Mouse (Mus musculus) CH12.LX (cell line): ENCODE measurements around the gene Rwdd4a. TPM values are rescaled to one million over a fixed set of nuclear protein-coding genes. Genes with fewer than 3 reads are reported as not detected.

Source experiments
- DNase-seq: peaks from one replicate; pipeline ENCODE4 v3.0.0-alpha.2; 2013; ENCODE audit errors: extremely low read depth
- H3K27ac ChIP-seq: 2 replicates; pipeline ENCODE4 v1.5.1; 2012; ENCODE audit warnings: low read depth, mild to moderate bottlenecking, control low read depth, moderate library complexity; ENCODE audit not compliant: insufficient read depth
- H3K27me3 ChIP-seq: replicated peaks from 2 replicates; pipeline ENCODE3; 2012; ENCODE audit warnings: inconsistent platforms
- H3K36me3 ChIP-seq, 2 experiments: replicated peaks in 1 of 2; 2 replicates each; pipeline versions ENCODE3 to v1.6.1; 2012; ENCODE audit warnings: inconsistent platforms in 1 of 2, low read length in 1 of 2, mild to moderate bottlenecking in 1 of 2, mixed read lengths in 1 of 2, moderate library complexity in 1 of 2; ENCODE audit not compliant: control insufficient read depth in 1 of 2, insufficient read depth in 1 of 2
- H3K4me1 ChIP-seq, 2 experiments: 2 replicates each; pipeline ENCODE4 v1.6.1; 2012; ENCODE audit warnings: inconsistent platforms in 1 of 2, moderate library complexity in 1 of 2; ENCODE audit not compliant: insufficient read depth in 2 of 2, control insufficient read depth in 1 of 2
- H3K4me2 ChIP-seq: 2 replicates; pipeline ENCODE4 v1.6.1; 2012; ENCODE audit warnings: low read depth, mild to moderate bottlenecking, control low read depth; ENCODE audit not compliant: poor library complexity, insufficient read depth, severe bottlenecking
- H3K4me3 ChIP-seq, 3 experiments: fragments of 150-350 bp in 1 of 3; sonication (generic) in 1 of 3; replicated peaks in 1 of 3; 2 replicates each; pipeline versions ENCODE3 to v1.5.1; 2011 to 2012; ENCODE audit warnings: low read depth in 2 of 3, low read length in 2 of 3, mild to moderate bottlenecking in 2 of 3, moderate library complexity in 2 of 3, control low read depth in 1 of 3, improper control_type of control experiment in 1 of 3, inconsistent platforms in 1 of 3, mixed read lengths in 1 of 3; ENCODE audit not compliant: poor library complexity in 1 of 3
- H3K79me2 ChIP-seq: replicated peaks from 2 replicates; pipeline ENCODE4 v1.6.1; 2012; ENCODE audit warnings: mild to moderate bottlenecking, moderate library complexity; ENCODE audit not compliant: control insufficient read depth, poor library complexity, insufficient read depth, severe bottlenecking; ENCODE audit errors: extremely low read depth
- H3K9ac ChIP-seq: 2 replicates; pipeline ENCODE4 v1.6.1; 2012; ENCODE audit warnings: low read depth, mild to moderate bottlenecking, control low read depth, moderate library complexity; ENCODE audit not compliant: insufficient read depth
- H3K9me3 ChIP-seq: replicated peaks from 2 replicates; pipeline ENCODE3; 2012; ENCODE audit warnings: low read length, inconsistent platforms, mixed read lengths
- CTCF ChIP-seq, 2 experiments: IDR thresholded peaks in 1 of 2; conservative IDR thresholded peaks in 1 of 2; 2 replicates each; pipeline ENCODE4 v1.5.1; 2011 to 2012; ENCODE audit warnings: low read depth in 2 of 2, low read length in 2 of 2, improper control_type of control experiment in 1 of 2, inconsistent platforms in 1 of 2, mild to moderate bottlenecking in 1 of 2, moderate library complexity in 1 of 2
- E2F4 ChIP-seq: IDR thresholded peaks from 2 replicates; pipeline ENCODE4 v1.6.1; 2011; ENCODE audit warnings: low read depth, low read length, improper control_type of control experiment; ENCODE audit not compliant: insufficient replicate concordance
- ELF1 ChIP-seq: IDR thresholded peaks from 2 replicates; pipeline ENCODE4 v1.6.1; 2014; ENCODE audit warnings: low read depth, mild to moderate bottlenecking, inconsistent platforms, low read length, improper control_type of control experiment
- HCFC1 ChIP-seq: IDR thresholded peaks from 2 replicates; pipeline ENCODE4 v1.6.1; 2012; ENCODE audit warnings: low read depth, mild to moderate bottlenecking, inconsistent platforms, low read length, improper control_type of control experiment
- IRF4 ChIP-seq: IDR thresholded peaks from 2 replicates; pipeline ENCODE4 v1.6.1; 2014; ENCODE audit warnings: low read depth, mild to moderate bottlenecking, inconsistent platforms, low read length, improper control_type of control experiment
- MAFK ChIP-seq: IDR thresholded peaks from 2 replicates; pipeline ENCODE4 v1.6.1; 2011; ENCODE audit warnings: low read length, improper control_type of control experiment; ENCODE audit not compliant: insufficient replicate concordance
- MAX ChIP-seq: IDR thresholded peaks from 2 replicates; pipeline ENCODE4 v1.6.1; 2011; ENCODE audit warnings: low read length, improper control_type of control experiment
- MXI1 ChIP-seq: IDR thresholded peaks from 2 replicates; pipeline ENCODE4 v1.6.1; 2011; ENCODE audit warnings: mild to moderate bottlenecking, low read depth, low read length, improper control_type of control experiment
- NELFE ChIP-seq: IDR thresholded peaks from 2 replicates; pipeline ENCODE4 v1.6.1; 2011; ENCODE audit warnings: low read depth, low read length, improper control_type of control experiment
- PAX5 ChIP-seq: IDR thresholded peaks from 2 replicates; pipeline ENCODE4 v1.6.1; 2012; ENCODE audit warnings: low read length, inconsistent platforms, mixed read lengths
- POLR2AphosphoS2 ChIP-seq: IDR thresholded peaks from 2 replicates; pipeline ENCODE4 v1.6.1; 2011; ENCODE audit warnings: low read depth, low read length, improper control_type of control experiment
- SIN3A ChIP-seq: IDR thresholded peaks from 2 replicates; pipeline ENCODE4 v1.6.1; 2012; ENCODE audit warnings: low read length, improper control_type of control experiment, inconsistent platforms
- SMC3 ChIP-seq: IDR thresholded peaks from 2 replicates; pipeline ENCODE4 v1.6.1; 2011; ENCODE audit warnings: low read depth, low read length, improper control_type of control experiment
- TBP ChIP-seq: conservative IDR thresholded peaks from 2 replicates; pipeline ENCODE4 v1.6.1; 2011; ENCODE audit warnings: low read depth, low read length, improper control_type of control experiment
- USF1 ChIP-seq: IDR thresholded peaks from 2 replicates; pipeline ENCODE4 v1.6.1; 2014; ENCODE audit warnings: low read depth, mild to moderate bottlenecking, inconsistent platforms, low read length, improper control_type of control experiment
- USF2 ChIP-seq: conservative IDR thresholded peaks from 2 replicates; pipeline ENCODE4 v1.6.1; 2011; ENCODE audit warnings: low read depth, low read length, improper control_type of control experiment
- ZC3H11A ChIP-seq: IDR thresholded peaks from 2 replicates; pipeline ENCODE4 v1.6.1; 2012; ENCODE audit warnings: low read depth, mild to moderate bottlenecking, inconsistent platforms, low read length, improper control_type of control experiment
- ZMIZ1 ChIP-seq: IDR thresholded peaks from 2 replicates; pipeline ENCODE4 v1.6.1; 2012; ENCODE audit warnings: low read depth, mild to moderate bottlenecking, inconsistent platforms, low read length, improper control_type of control experiment
- ZNF384 ChIP-seq: IDR thresholded peaks from 2 replicates; pipeline ENCODE4 v1.6.1; 2012; ENCODE audit warnings: low read depth, low read length, improper control_type of control experiment, inconsistent platforms
- dilution Hi-C: fragments of 300-500 bp; cut with MboI; formaldehyde crosslinking; loops from 2 replicates; pipeline ENCODE4 v1.14.3; 2020; ENCODE audit warnings: low sequenced_read_pairs; ENCODE audit not compliant: extremely low pct_unique_long_range_greater_than_20kb, extremely low pct_ligation_motif_present
- in situ Hi-C: fragments of 300-500 bp; cut with MboI; formaldehyde crosslinking; loops from 3 replicates; pipeline ENCODE4 v1.14.3; 2019; ENCODE audit warnings: low sequenced_read_pairs, low pct_ligation_motif_present, low pct_unique_long_range_greater_than_20kb, mixed read lengths
- polyA plus RNA-seq: library from polyadenylated mRNA; unstranded; fragments of >175 nt; gene quantifications from 2 replicates; pipeline ENCODE4 v1.2.1, GENCODE M21; 2012; ENCODE audit warnings: low read depth; ENCODE audit not compliant: insufficient read length
- total RNA-seq, 2 experiments: library from RNA; depleted of rRNA; stranded (reverse); fragments of 300-350 nt in 1 of 2; fragments of >200 nt in 1 of 2; gene quantifications; 2 replicates each; pipeline ENCODE4 v1.2.3; 2012 to 2014

Gene Rwdd4a
- total and polyA plus RNA-seq, 3 experiments = 27.7 to 69.9 (median 55.9) TPM

DNA sequence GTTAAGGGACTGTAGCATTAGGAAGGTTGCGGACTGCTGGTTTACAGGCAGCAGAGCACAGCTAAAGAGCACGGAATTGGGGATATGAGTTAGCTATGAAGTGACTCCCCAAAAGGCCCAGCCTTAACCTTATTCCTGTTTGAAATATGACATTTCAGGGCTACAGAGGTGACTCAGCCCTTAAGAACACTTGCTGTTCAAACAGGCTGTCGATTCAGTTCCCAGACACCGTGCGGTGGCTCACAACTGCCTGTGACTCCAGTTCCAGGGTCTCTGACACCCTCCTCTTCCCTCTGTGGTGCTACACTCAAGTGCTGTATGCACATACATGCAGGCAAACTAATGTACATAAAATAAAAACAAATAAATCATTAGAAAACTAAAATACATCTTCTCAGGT lies 55.2 kb downstream of the Rwdd4a start:
- no peaks in the 10 kb centered on the region for H3K79me2 ChIP-seq
- no peaks in the 10 kb centered on the region for H3K36me3 ChIP-seq
- H3K9ac ChIP-seq = no peak overlapping the region
- no peak for TF ChIP-seq E2F4
- no peak for TF ChIP-seq HCFC1
- TF ChIP-seq ZNF384 = no peak
- H3K27ac ChIP-seq = no peak overlapping the region
- H3K27me3 ChIP-seq = no peaks in the 10 kb centered on the region
- in situ Hi-C loops = no loop called here
- no peak overlapping the region for H3K4me3 ChIP-seq
- dilution Hi-C loops = no loop called here
- no peaks in the 10 kb centered on the region for H3K9me3 ChIP-seq
- no peak for DNase-seq
- no peak overlapping the region for H3K4me2 ChIP-seq
- H3K4me1 ChIP-seq = no peaks in the 10 kb centered on the region

DNA sequence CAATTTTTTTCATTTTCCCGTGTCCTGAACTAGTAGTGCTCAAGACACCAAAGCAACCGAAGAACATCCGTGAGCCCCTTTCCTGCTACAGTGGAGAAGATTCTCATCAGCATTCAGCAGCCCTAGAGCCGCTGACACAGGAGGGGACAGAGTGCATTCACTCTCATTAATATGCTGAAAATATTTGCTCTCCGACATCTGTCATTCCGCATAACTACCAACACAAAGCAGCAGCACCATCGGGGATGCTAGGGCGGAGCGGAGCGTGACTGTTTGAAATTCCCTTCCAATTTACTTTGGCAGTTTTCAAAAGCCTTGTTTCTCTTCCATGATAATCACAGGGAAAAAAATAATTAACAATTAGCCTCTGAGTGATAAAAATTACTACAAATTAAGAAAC lies 56.9 kb downstream of the Rwdd4a start:
- no peak for DNase-seq
- H3K4me1 ChIP-seq = no peaks in the 10 kb centered on the region
- H3K9me3 ChIP-seq = no peaks in the 10 kb centered on the region
- no peak overlapping the region for H3K9ac ChIP-seq
- dilution Hi-C loops = no loop called here
- H3K27me3 ChIP-seq = no peaks in the 10 kb centered on the region
- H3K36me3 ChIP-seq = no peaks in the 10 kb centered on the region
- in situ Hi-C loops = no loop called here
- no peak overlapping the region for H3K4me2 ChIP-seq
- no peak overlapping the region for H3K27ac ChIP-seq
- no peak overlapping the region for H3K4me3 ChIP-seq
- H3K79me2 ChIP-seq = no peaks in the 10 kb centered on the region
- TF ChIP-seq ZMIZ1 (no peak), MAFK (no peak), ZNF384 (no peak), ZC3H11A (no peak), SIN3A (no peak), MXI1 (no peak), SMC3 (no peak), USF1 (no peak), CTCF (conservative IDR thresholded peaks at IDR 0.05 in 1 of 2, IDR thresholded peaks at IDR 0.05 in 1 of 2; ENCODE audit: low read depth in 2 of 2, low read length in 2 of 2) (no peak), POLR2AphosphoS2 (no peak), TBP (no peak), USF2 (no peak), MAX (no peak), NELFE (no peak), IRF4 (no peak), ELF1 (no peak), HCFC1 (no peak), PAX5 (no peak)
